Mouse (Mus musculus) layer of hippocampus, adult 11-12 months (tissue): ENCODE data around the gene Ulk2.

ENCODE experiments used
- DNase-seq: peaks from one replicate; pipeline ENCODE4 v3.0.0; 2022; ENCODE audit warnings: low spot score

Ulk2 gene

DNA sequence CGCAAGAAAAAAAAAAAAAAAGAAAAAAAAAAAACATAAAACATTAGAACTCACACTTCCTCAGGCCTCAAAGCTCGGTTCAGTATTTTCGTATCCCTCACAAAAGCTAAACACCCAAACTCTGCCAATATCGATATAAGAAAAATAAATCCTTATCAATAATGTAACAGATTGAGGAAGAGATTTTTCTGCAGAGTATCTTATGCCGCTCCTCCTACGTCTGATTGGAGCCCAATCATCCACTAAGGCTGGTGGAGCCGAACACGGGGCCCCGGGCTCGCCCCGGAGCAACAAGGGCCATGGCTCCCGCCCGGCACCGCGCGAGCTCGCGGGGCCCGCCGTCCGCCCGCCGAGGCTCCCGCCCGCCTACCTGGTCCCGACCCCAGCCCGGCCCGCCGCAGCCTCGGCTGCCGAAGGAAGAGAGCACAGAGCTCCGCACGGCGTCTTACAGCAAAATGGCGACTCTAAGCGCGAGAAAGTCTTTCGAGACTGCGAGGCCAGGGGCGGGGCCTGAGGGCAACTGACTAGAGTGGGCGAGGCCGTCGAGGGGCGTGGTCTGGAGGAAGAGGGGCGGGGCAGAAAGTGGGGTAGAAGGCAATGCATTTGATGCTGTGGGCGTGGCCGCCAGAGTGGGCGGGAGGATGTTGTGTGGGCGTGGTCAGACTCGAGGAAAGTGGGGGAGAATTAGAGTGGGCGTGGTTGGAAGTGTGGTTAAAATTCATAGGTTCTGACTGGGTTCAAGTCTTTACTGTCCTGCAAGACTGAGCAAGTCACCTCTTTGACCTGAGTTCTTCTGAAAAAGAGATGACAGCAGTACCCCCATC is 93.1 kb downstream of the Ulk2 start, which contains the start of gene Prpsap2:
TSS of gene Prpsap2 (minus strand) at position 505 of the 824 bp plus-strand sequence.
- DNase-seq = peak; percentile 98

GRCm38 (mm10) chr11:61760518-61760917 is 94.4 kb downstream of the Ulk2 start:
- peak; percentile 38 for DNase-seq

DNA sequence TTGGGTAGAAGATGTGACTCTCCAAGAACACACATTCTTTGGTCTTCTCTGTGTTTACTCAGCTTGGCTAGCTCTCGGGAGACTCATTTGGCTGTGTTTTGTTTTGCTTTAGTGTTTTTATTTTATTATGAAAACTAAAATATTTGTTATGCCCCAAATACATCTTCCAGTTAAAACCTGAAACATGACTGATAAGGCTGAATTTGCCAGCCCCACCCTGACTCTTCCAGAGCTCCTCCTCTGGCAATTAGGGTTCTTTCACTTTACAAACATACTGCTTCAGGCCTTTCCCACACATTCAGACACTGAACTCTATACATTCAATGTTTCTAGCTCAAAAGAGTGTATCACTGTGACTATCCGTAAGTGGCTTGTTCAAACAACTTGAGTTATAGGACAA is 97.7 kb downstream of the Ulk2 start:
- no peak for DNase-seq

- peak; percentile 32 for DNase-seq
These were observed 103.3 kb downstream of the Ulk2 start for GRCm38 (mm10) chr11:61751612-61752011.

- DNase-seq = no peak
These were observed 107.7 kb downstream of the Ulk2 start for GRCm38 (mm10) chr11:61747161-61747560.

- no peak for DNase-seq
These were observed 109.1 kb downstream of the Ulk2 start for GRCm38 (mm10) chr11:61745781-61746180.

- no peak for DNase-seq
These were observed 110.4 kb downstream of the Ulk2 start for GRCm38 (mm10) chr11:61744460-61744859.

- no peak for DNase-seq
These were observed 111.1 kb downstream of the Ulk2 start for GRCm38 (mm10) chr11:61743768-61744167.

DNA sequence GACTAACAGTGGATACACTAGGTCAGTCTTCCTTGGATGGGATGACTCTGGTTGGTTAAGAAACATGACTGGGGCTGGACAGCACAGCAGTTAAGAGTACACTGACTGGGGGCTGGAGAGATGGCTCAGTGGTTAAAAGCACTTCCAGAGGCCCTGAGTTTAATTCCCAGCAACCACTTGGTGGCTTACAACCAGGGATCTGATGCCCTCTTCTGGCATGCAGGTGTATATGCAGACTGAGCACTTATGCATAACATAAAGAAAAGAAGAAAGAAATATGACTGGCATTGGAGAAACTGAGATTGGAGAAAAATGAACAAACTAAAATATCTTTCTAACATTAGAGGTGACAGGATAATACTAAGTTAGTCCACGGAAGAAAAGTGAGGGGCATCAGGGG is 114.4 kb downstream of the Ulk2 start:
- no peak for DNase-seq

DNA sequence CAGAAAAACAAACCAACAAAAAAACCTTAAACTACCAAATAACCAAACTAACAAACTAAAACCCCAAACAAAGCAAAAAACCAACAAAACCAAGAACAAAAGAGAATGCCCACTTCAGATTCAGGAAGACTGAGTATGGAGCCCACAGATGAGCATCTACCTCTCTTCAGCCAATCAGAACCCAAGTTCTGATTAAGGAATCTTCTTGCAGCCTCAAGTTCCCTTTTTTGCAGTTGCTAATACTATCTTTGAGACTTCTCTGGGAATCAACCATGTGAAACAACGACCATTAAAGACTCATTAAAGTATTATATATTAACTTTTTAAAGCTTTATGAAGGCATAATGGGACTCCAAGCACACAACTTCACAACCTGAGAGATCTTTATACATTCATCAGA is 117.6 kb downstream of the Ulk2 start:
- DNase-seq = no peak

DNA sequence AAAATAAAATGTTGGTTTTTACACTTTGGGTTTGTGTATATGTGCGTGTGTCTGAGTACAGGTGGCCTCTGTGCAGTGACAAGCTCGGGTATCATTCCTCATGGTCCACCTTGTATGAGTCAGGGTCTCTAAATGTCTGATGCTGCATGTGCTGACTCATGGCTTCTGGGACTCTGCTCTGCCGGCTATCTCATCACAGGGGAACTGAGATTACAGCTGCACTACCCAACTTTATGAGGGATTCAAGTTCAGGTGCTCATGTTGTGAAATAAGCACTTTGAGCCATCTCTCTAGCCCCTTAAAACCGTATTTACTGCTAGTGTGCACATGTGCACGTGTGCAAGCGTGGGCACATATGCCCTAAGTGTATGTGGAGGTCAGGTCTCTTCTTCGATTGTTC is 122.2 kb downstream of the Ulk2 start:
- no peak for DNase-seq

DNA sequence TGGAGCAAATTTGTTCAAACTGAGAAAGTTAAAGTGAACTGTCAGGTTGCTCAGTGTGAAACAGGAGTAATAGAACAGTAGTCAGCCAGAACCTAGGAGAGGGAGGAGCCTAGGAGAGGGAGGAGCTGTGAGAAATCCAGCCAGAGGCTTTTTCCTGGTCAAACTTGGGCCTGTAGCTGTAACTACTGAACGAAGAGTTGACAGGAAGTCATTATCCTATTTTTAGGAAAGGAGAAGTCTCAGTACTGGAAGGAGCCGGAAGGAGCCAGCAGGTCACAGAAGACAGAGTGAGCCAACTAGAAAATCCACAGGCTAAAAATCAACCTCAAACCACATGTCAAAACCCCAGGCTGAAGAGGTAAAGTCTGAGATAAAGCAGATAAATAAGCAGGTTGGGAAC is 126.8 kb downstream of the Ulk2 start:
- no peak for DNase-seq
